Mouse (Mus musculus): ENCODE data around the gene Gtf3c1.
A peak's percentile ranks its signal among the peaks of the same experiment; 100 is the strongest.

- TF ChIP-seq CTCF (IDR thresholded peaks at IDR 0.05; ENCODE audit: control insufficient read depth, insufficient read depth, low read length): peak; percentile 96
- TF ChIP-seq POLR2A (IDR thresholded peaks at IDR 0.05; ENCODE audit: borderline replicate concordance, control insufficient read depth, low read depth, low read length): no peak
Observed at GRCm38 (mm10) chr7:125638870-125639386, 68.7 kb downstream of the Gtf3c1 start.

Measured in bone marrow, adult 2 months (tissue).